Mouse (Mus musculus) heart, postnatal 25 days (tissue): ENCODE measurements around the gene Gm48552. TPM values are rescaled to one million over a fixed set of nuclear protein-coding genes. Genes with fewer than 3 reads are reported as not detected.

Source experiments
- DNase-seq: peaks from one replicate; pipeline ENCODE4 v3.0.0; 2022; ENCODE audit warnings: low spot score
- intact Hi-C: fragments of 180-260 bp; cut with DNase I; formaldehyde crosslinking; loops from one replicate; pipeline ENCODE4 v1.15.1; 2025
- total RNA-seq, 2 experiments: library from RNA; stranded (reverse); gene quantifications; 2 replicates each; pipeline ENCODE4 v1.2.3; 2021

Gene Gm48552
- total RNA-seq, 2 experiments from 2014 or later = 0.70 TPM; not detected in 1

DNA sequence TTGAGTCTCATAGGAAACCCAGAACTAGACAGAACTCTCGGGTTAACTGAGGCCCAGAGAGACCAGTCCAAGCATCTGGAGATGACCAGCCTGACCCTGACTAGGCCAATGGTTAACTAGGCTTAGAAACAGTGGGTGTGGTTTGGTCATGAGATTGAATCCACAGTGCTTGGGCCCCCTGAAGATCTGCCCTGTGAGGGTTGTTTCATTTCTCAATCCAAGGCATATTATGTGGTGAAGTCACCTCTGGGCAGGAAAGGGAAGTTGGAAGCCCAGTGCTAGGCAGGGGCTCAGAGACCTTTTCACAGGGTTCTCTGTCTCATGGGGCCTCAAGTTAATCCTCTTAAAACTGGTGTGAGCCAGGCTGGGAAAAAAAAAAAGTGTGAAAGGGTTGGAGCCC, 30.0 kb upstream of the Gm48552 start:
- intact Hi-C loops = no loop called here
- DNase-seq = no peak

GRCm38 (mm10) chr10:81360721-81361120, 28.1 kb upstream of the Gm48552 start:
- no peak for DNase-seq
- intact Hi-C loops = no loop called here

DNA sequence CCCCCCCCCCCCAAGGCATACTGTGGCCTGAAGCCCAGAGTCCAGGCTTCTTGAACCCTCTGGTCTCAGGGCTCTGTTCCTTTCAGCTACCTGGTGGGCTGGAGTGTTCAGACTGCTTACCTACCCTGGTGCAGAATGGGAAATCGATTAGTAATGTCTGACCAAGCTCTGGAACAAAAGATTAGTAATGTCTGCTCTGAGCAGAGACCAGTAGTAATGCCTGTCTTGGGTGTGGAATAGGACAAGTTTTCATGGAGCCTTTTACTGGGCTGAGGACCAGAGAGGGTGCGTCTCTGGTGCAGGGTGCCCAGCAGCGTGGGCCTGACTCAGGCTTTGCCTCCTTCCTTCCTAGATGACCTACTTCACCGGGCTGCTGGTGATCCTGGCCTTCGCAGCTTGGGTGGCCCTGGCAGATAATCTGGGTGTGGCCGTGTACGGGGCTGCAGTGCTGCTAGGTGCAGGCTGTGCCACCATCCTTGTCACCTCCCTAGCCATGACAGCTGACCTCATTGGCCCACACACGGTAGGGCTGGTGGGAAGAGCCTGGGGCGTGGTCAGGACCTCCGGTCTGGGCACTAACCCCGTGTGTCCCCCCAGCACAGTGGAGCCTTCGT, 26.4 kb upstream of the Gm48552 start:
- no peak for DNase-seq
- intact Hi-C loops = no loop called here

- DNase-seq = no peak
- intact Hi-C loops = no loop called here
These were observed 25.1 kb upstream of the Gm48552 start for GRCm38 (mm10) chr10:81363436-81364346.

- no peak for DNase-seq
- intact Hi-C loops = no loop called here
These were observed 24.1 kb upstream of the Gm48552 start for GRCm38 (mm10) chr10:81364666-81365065.

GRCm38 (mm10) chr10:81365073-81365472, 23.7 kb upstream of the Gm48552 start:
- no peak for DNase-seq
- intact Hi-C loops = no loop called here

- no peak for DNase-seq
- intact Hi-C loops = no loop called here
These were observed 22.9 kb upstream of the Gm48552 start, which contains the start of gene 4930404N11Rik for GRCm38 (mm10) chr10:81365672-81366476. TSS of gene 4930404N11Rik (minus strand) at chr10:81365816.

DNA sequence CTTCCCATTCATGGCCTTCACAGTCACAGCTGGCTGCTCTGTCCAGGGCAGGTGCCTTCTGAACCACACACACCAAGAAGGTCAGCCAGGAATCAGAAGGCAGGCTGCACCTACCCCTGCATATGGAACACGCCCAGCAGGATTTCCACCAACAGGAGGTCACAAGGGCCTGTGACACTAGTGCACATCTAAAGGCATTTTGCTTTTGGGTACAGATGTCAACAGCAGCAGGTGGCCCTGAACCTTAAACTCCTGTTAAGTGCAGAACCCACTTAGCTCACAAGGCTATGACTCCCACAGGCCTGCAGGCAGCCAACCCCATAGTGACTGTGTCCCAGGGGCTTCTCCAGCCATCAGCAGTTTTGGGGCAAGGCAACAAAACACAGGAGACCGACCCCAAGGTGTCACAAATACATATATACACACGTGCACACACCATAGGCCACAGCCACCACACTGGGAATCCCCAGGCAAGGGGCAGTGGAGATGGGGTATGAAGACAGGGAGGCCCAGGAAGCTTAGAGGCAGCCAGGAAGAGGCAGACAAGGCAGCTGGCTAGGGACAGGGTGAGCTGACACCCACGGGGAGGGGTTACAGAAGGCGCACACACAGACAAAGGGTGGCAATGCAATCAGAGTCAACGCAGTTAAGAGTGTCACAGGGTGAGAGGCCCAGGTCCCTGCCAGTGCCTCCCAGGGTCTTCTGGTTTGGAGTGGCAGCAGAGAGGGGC, 22.2 kb upstream of the Gm48552 start:
- DNase-seq = no peak
- intact Hi-C loops = no loop called here

DNA sequence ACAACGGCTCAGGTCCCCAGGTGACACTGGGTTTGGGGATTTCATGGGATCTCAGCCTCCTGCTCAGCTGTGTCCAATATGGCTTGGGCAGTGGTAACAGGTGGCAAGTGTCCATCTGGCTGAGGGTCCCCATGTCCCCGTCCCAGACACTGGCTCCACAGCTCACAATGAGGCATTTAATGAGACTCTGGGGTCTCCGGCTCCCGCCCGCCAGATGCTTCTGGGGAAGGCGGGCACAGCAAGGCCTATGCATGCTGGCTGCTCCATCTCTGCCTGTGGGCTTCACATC, 21.7 kb upstream of the Gm48552 start:
- intact Hi-C loops = no loop called here
- DNase-seq = no peak

GRCm38 (mm10) chr10:81375322-81375721, 13.5 kb upstream of the Gm48552 start:
- intact Hi-C loops = no loop called here

GRCm38 (mm10) chr10:81376561-81377361, 12.0 kb upstream of the Gm48552 start:
- intact Hi-C loops = no loop called here
- DNase-seq = no peak

More at GRCm38 (mm10) chr10:81375322-81375721, 13.5 kb upstream of the Gm48552 start:
- no peak for DNase-seq

DNA sequence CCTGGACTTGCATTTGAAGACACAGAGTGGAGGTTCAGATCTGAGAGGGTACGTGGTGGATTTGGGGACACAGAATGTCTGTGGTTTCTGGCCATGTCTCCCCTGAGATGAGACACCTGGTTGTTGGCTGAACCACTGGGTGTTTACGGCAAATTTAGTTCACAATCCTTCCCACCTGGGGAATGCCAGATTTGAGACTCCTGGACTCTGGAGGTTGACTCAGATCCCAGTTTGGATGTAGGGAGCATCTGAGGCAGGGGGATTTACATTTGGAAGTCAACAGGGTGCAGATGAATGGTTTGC, 11.5 kb upstream of the Gm48552 start:
- intact Hi-C loops = no loop called here
- DNase-seq = no peak

- no peak for DNase-seq
- intact Hi-C loops = no loop called here
These were observed 10.8 kb upstream of the Gm48552 start, which contains the start of gene Fzr1 for GRCm38 (mm10) chr10:81377793-81378552. TSS of gene Fzr1 (minus strand) at chr10:81378516.

GRCm38 (mm10) chr10:81378553-81379182, 10.1 kb upstream of the Gm48552 start:
- peak; percentile 100 for DNase-seq
- intact Hi-C loops = no loop called here

- intact Hi-C loops = no loop called here
These were observed 9.6 kb upstream of the Gm48552 start for GRCm38 (mm10) chr10:81379183-81379553.

DNA sequence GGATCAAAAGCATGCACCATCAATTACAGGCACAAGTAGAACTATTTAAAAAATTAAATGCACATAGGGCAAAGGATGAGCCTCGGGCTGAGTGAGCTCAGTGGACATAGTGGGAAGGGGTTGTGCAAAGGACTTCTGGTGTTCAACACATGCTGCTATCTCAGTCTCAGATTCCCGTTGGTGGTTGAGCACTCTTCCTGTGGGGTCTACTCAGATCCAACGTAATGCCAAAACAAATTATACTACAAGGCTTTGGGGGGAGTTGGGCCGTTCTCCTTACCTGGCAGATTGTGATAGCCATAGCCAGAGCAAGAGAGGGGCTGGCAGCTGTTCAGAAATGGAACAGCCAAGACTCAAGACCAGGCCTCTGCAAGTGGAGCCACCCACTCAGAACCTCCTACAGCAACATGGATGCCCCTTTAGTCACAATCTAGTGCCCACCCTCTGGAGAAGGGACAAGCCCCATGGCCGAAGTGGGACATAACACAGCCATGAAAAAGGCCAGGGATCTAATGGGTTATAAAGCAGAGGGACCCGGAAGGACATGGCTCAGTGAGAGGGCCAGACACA, 8.9 kb upstream of the Gm48552 start:
- DNase-seq = no peak
- intact Hi-C loops = no loop called here

More at GRCm38 (mm10) chr10:81379183-81379553, 9.6 kb upstream of the Gm48552 start:
- no peak for DNase-seq

GRCm38 (mm10) chr10:81382039-81382438, 6.8 kb upstream of the Gm48552 start:
- intact Hi-C loops = no loop called here
- no peak for DNase-seq
